Mouse (Mus musculus) embryonic facial prominence, embryonic 13.5 days (tissue): ENCODE data around the gene Dnlz. TPM values are rescaled to one million over a fixed set of nuclear protein-coding genes. Genes with fewer than 3 reads are reported as not detected.

Source experiments
- ATAC-seq: fragments of 200-750 bp; cut with Nextera tagmentation; 2 replicates; pipeline ENCODE4 v1.8.0; 2017; ENCODE audit warnings: low read depth; ENCODE audit not compliant: insufficient number of reproducible peaks, insufficient read depth, low FRiP score, low TSS enrichment
- H3K27ac ChIP-seq: fragments of 300-500 bp; sonication (generic); 2 replicates; pipeline ENCODE4 v1.5.1; 2015; ENCODE audit warnings: moderate library complexity, mild to moderate bottlenecking, inconsistent platforms
- H3K27me3 ChIP-seq: fragments of 300-500 bp; sonication (generic); 2 replicates; pipeline ENCODE4 v1.6.1; 2015; ENCODE audit warnings: mild to moderate bottlenecking, inconsistent platforms
- H3K36me3 ChIP-seq: fragments of 300-500 bp; sonication (generic); 2 replicates; pipeline ENCODE4 v1.6.1; 2015; ENCODE audit warnings: mild to moderate bottlenecking, inconsistent platforms
- H3K4me1 ChIP-seq: fragments of 300-500 bp; sonication (generic); 2 replicates; pipeline ENCODE4 v1.6.1; 2015; ENCODE audit warnings: inconsistent platforms
- H3K4me2 ChIP-seq: fragments of 300-500 bp; sonication (generic); 2 replicates; pipeline ENCODE4 v1.6.1; 2015; ENCODE audit warnings: moderate library complexity, mild to moderate bottlenecking, inconsistent platforms
- H3K4me3 ChIP-seq: fragments of 300-500 bp; sonication (generic); 2 replicates; pipeline ENCODE4 v1.5.1; 2015; ENCODE audit warnings: mild to moderate bottlenecking, inconsistent platforms
- H3K9ac ChIP-seq: fragments of 300-500 bp; sonication (generic); 2 replicates; pipeline ENCODE4 v1.6.1; 2015; ENCODE audit warnings: mild to moderate bottlenecking, inconsistent platforms
- H3K9me3 ChIP-seq: fragments of 300-500 bp; sonication (generic); 2 replicates; pipeline ENCODE4 v1.6.1; 2016; ENCODE audit warnings: inconsistent platforms
- WGBS: fragments of 180-500 bp; shearing (Covaris S2); methylation state at CpG from one replicate; pipeline ENCODE4 v1.1.7; 2015; ENCODE audit warnings: mixed read lengths; 5-methylcytosine and 5-hydroxymethylcytosine counted together
- polyA plus RNA-seq: library from polyadenylated mRNA; unstranded; fragments of >200 nt; fragmentation: Nextera tagmentation; extraction: Ambion mirVana; gene quantifications from 2 replicates; pipeline ENCODE4 v1.2.1, GENCODE M21; 2015

The Dnlz gene
- polyA plus RNA-seq, 1 experiment from 2014 or later: 32.1 TPM

GRCm38 (mm10) chr2:26306702-26307101 lies 45.2 kb downstream of the Dnlz start:
- no peak overlapping the region for H3K4me2 ChIP-seq
- H3K9ac ChIP-seq: no peak overlapping the region
- no peaks in the 10 kb centered on the region for H3K27me3 ChIP-seq
- H3K36me3 ChIP-seq: no peaks in the 10 kb centered on the region
- peaks cover 26% of the 10 kb centered on the region for H3K4me1 ChIP-seq
- H3K4me3 ChIP-seq: no peak overlapping the region
- peaks cover 6% of the 10 kb centered on the region; the same call in 1 of the 2 replicates for H3K9me3 ChIP-seq
- 90% methylated on average over 3 of the region's 3 CpGs for WGBS
- no peak overlapping the region for H3K27ac ChIP-seq
- ATAC-seq: no peak

- Histone ChIP-seq H3K27ac (no peak overlapping the region), H3K27me3 (no peaks in the 10 kb centered on the region), H3K36me3 (no peaks in the 10 kb centered on the region), H3K4me2 (no peak overlapping the region), H3K4me3 (no peak overlapping the region), H3K9me3 (peaks cover 6% of the 10 kb centered on the region; the same call in 1 of the 2 replicates), H3K9ac (no peak overlapping the region), H3K4me1 (peaks cover 22% of the 10 kb centered on the region)
- ATAC-seq: no peak
- WGBS: 78% methylated on average over 2 of the region's 2 CpGs
Measured at GRCm38 (mm10) chr2:26305555-26305954, 46.4 kb downstream of the Dnlz start.

GRCm38 (mm10) chr2:26304711-26305110 lies 47.2 kb downstream of the Dnlz start:
- no peak for ATAC-seq
- 70% methylated on average over 1 of the region's 1 CpGs for WGBS
- Histone ChIP-seq H3K4me1 (peaks cover 22% of the 10 kb centered on the region), H3K4me3 (no peak overlapping the region), H3K4me2 (no peak overlapping the region), H3K9me3 (peaks cover 6% of the 10 kb centered on the region; the same call in 1 of the 2 replicates), H3K27me3 (peaks cover 7% of the 10 kb centered on the region), H3K36me3 (no peaks in the 10 kb centered on the region), H3K27ac (no peak overlapping the region), H3K9ac (no peak overlapping the region)

GRCm38 (mm10) chr2:26302005-26302503 lies 49.9 kb downstream of the Dnlz start:
- no peak overlapping the region for H3K4me2 ChIP-seq
- H3K9me3 ChIP-seq: peaks cover 6% of the 10 kb centered on the region; the same call in 1 of the 2 replicates
- no peak overlapping the region for H3K27ac ChIP-seq
- peaks cover 15% of the 10 kb centered on the region for H3K27me3 ChIP-seq
- no peak overlapping the region for H3K9ac ChIP-seq
- no peak for ATAC-seq
- H3K4me1 ChIP-seq: peaks cover 31% of the 10 kb centered on the region
- 86% methylated on average over 10 of the region's 10 CpGs for WGBS
- H3K36me3 ChIP-seq: no peaks in the 10 kb centered on the region
- H3K4me3 ChIP-seq: no peak overlapping the region

GRCm38 (mm10) chr2:26300808-26301174 lies 51.1 kb downstream of the Dnlz start:
- H3K36me3 ChIP-seq: no peaks in the 10 kb centered on the region

GRCm38 (mm10) chr2:26300161-26300807 lies 51.6 kb downstream of the Dnlz start:
- Histone ChIP-seq H3K27ac (0 out of 2 replicates have a peak overlapping the region, but pooled peaks have one; percentile 11), H3K36me3 (no peaks in the 10 kb centered on the region), H3K4me3 (no peak overlapping the region), H3K4me1 (peaks cover 40% of the 10 kb centered on the region), H3K27me3 (peaks cover 15% of the 10 kb centered on the region), H3K4me2 (no peak overlapping the region), H3K9ac (no peak overlapping the region), H3K9me3 (peaks cover 6% of the 10 kb centered on the region; the same call in 1 of the 2 replicates)
- ATAC-seq: no peak
- 45% methylated on average over 5 of the region's 5 CpGs for WGBS

More at GRCm38 (mm10) chr2:26300808-26301174, 51.1 kb downstream of the Dnlz start:
- no peak for ATAC-seq
- peaks cover 6% of the 10 kb centered on the region; the same call in 1 of the 2 replicates for H3K9me3 ChIP-seq
- peaks cover 15% of the 10 kb centered on the region for H3K27me3 ChIP-seq
- no peak overlapping the region for H3K9ac ChIP-seq
- 1% methylated on average over 3 of the region's 3 CpGs for WGBS
- H3K4me3 ChIP-seq: no peak overlapping the region
- H3K4me1 ChIP-seq: peaks cover 40% of the 10 kb centered on the region
- no peak overlapping the region for H3K4me2 ChIP-seq
- no peak overlapping the region for H3K27ac ChIP-seq

- no peaks in the 10 kb centered on the region for H3K36me3 ChIP-seq
- 37% methylated on average over 7 of the region's 7 CpGs for WGBS
- H3K4me2 ChIP-seq: 0 out of 2 replicates have a peak overlapping the region, but pooled peaks have one; percentile 3
Measured at GRCm38 (mm10) chr2:26299336-26299735, 52.6 kb downstream of the Dnlz start.

GRCm38 (mm10) chr2:26298856-26299230 lies 53.1 kb downstream of the Dnlz start:
- Histone ChIP-seq H3K9ac (peak overlapping the region; percentile 46; the same call in 1 of the 2 replicates), H3K27ac (no peak overlapping the region), H3K27me3 (peaks cover 15% of the 10 kb centered on the region), H3K4me2 (peak overlapping the region; percentile 35), H3K36me3 (no peaks in the 10 kb centered on the region), H3K4me1 (peaks cover 40% of the 10 kb centered on the region), H3K9me3 (0 out of 2 replicates have a peak, but pooled peaks cover under 1% of the 10 kb centered on the region), H3K4me3 (peak overlapping the region; percentile 7; the same call in 1 of the 2 replicates)
- ATAC-seq: no peak
- WGBS: 6% methylated on average over 4 of the region's 4 CpGs

More at GRCm38 (mm10) chr2:26299336-26299735, 52.6 kb downstream of the Dnlz start:
- Histone ChIP-seq H3K4me1 (peaks cover 40% of the 10 kb centered on the region), H3K9me3 (peaks cover 5% of the 10 kb centered on the region; the same call in 1 of the 2 replicates), H3K9ac (peak overlapping the region; percentile 46), H3K27ac (no peak overlapping the region), H3K4me3 (0 out of 2 replicates have a peak overlapping the region, but pooled peaks have one; percentile 9), H3K27me3 (peaks cover 15% of the 10 kb centered on the region)
- ATAC-seq: no peak

- no peak overlapping the region for H3K27ac ChIP-seq
- no peaks in the 10 kb centered on the region for H3K9me3 ChIP-seq
- H3K4me1 ChIP-seq: peaks cover 40% of the 10 kb centered on the region
- H3K36me3 ChIP-seq: no peaks in the 10 kb centered on the region
- peak overlapping the region; percentile 46; the same call in 1 of the 2 replicates for H3K9ac ChIP-seq
- 4% methylated on average over 10 of the region's 10 CpGs for WGBS
- ATAC-seq: peak; percentile 74
- peak overlapping the region; percentile 7; the same call in 1 of the 2 replicates for H3K4me3 ChIP-seq
- peak overlapping the region; percentile 35 for H3K4me2 ChIP-seq
- peaks cover 15% of the 10 kb centered on the region for H3K27me3 ChIP-seq
Measured at GRCm38 (mm10) chr2:26298208-26298855, 53.6 kb downstream of the Dnlz start.
